Mouse (Mus musculus): ENCODE measurements around the gene Alx3. TPM values are rescaled to one million over a fixed set of nuclear protein-coding genes. Genes with fewer than 3 reads are reported as not detected.
"Not testable (repeated sequence)": the region's sequence is repeated elsewhere in the genome, so short reads cannot be mapped to it uniquely, and the experiment has no call there.

The Alx3 gene
- total RNA-seq, 2 experiments from 2014 or later, result not detected

- ATAC-seq (replicated peaks; ENCODE audit: low FRiP score, low TSS enrichment, poor library complexity, severe bottlenecking), result no peak
Measured at GRCm38 (mm10) chr3:107619911-107620310, 25.1 kb downstream of the Alx3 start.

GRCm38 (mm10) chr3:107621286-107622075 lies 26.6 kb downstream of the Alx3 start:
- no peak for ATAC-seq (replicated peaks; ENCODE audit: low FRiP score, low TSS enrichment, poor library complexity, severe bottlenecking)

GRCm38 (mm10) chr3:107622537-107622936 lies 27.7 kb downstream of the Alx3 start:
- no peak for ATAC-seq (replicated peaks; ENCODE audit: low FRiP score, low TSS enrichment, poor library complexity, severe bottlenecking)

- ATAC-seq (replicated peaks; ENCODE audit: low FRiP score, low TSS enrichment, poor library complexity, severe bottlenecking), result no peak
Measured at GRCm38 (mm10) chr3:107624424-107624823, 29.6 kb downstream of the Alx3 start.

- ATAC-seq (replicated peaks; ENCODE audit: low FRiP score, low TSS enrichment, poor library complexity, severe bottlenecking), result no peak
Measured at GRCm38 (mm10) chr3:107625536-107625935, 30.7 kb downstream of the Alx3 start.

- ATAC-seq (replicated peaks; ENCODE audit: low FRiP score, low TSS enrichment, poor library complexity, severe bottlenecking), result no peak
Measured at GRCm38 (mm10) chr3:107626751-107627150, 31.9 kb downstream of the Alx3 start.

- ATAC-seq (replicated peaks; ENCODE audit: low FRiP score, low TSS enrichment, poor library complexity, severe bottlenecking), result no peak
Measured at GRCm38 (mm10) chr3:107627641-107628040, 32.8 kb downstream of the Alx3 start.

GRCm38 (mm10) chr3:107628551-107628950 lies 33.7 kb downstream of the Alx3 start:
- ATAC-seq (replicated peaks; ENCODE audit: low FRiP score, low TSS enrichment, poor library complexity, severe bottlenecking), result no peak

GRCm38 (mm10) chr3:107629411-107629810 lies 34.6 kb downstream of the Alx3 start:
- ATAC-seq (replicated peaks; ENCODE audit: low FRiP score, low TSS enrichment, poor library complexity, severe bottlenecking), result no peak

GRCm38 (mm10) chr3:107630682-107631522 lies 36.1 kb downstream of the Alx3 start, which contains the start of gene Gm10961:
Gene Gm10961 (plus strand): TSS chr3:107631322.
- peak; percentile 39 for ATAC-seq (replicated peaks; ENCODE audit: low FRiP score, low TSS enrichment, poor library complexity, severe bottlenecking)

- peak; percentile 97 for ATAC-seq (replicated peaks; ENCODE audit: low FRiP score, low TSS enrichment, poor library complexity, severe bottlenecking)
Measured at GRCm38 (mm10) chr3:107631523-107631958, 36.7 kb downstream of the Alx3 start, which contains the start of gene Strip1. Gene Strip1 (minus strand): TSS chr3:107631694.

GRCm38 (mm10) chr3:107632786-107633185 lies 38.0 kb downstream of the Alx3 start:
- ATAC-seq (replicated peaks; ENCODE audit: low FRiP score, low TSS enrichment, poor library complexity, severe bottlenecking), result no peak

- ATAC-seq (replicated peaks; ENCODE audit: low FRiP score, low TSS enrichment, poor library complexity, severe bottlenecking), result no peak
Measured at GRCm38 (mm10) chr3:107633906-107634305, 39.1 kb downstream of the Alx3 start.

GRCm38 (mm10) chr3:107635836-107636235 lies 41.0 kb downstream of the Alx3 start:
- no peak for ATAC-seq (replicated peaks; ENCODE audit: low FRiP score, low TSS enrichment, poor library complexity, severe bottlenecking)

GRCm38 (mm10) chr3:107636236-107636635 lies 41.4 kb downstream of the Alx3 start:
- ATAC-seq (replicated peaks; ENCODE audit: low FRiP score, low TSS enrichment, poor library complexity, severe bottlenecking), result no peak

GRCm38 (mm10) chr3:107637606-107638172 lies 42.9 kb downstream of the Alx3 start:
- ATAC-seq (replicated peaks; ENCODE audit: low FRiP score, low TSS enrichment, poor library complexity, severe bottlenecking), result no peak

- no peak for ATAC-seq (replicated peaks; ENCODE audit: low FRiP score, low TSS enrichment, poor library complexity, severe bottlenecking)
Measured at GRCm38 (mm10) chr3:107646947-107647346, 52.1 kb downstream of the Alx3 start.

GRCm38 (mm10) chr3:107650276-107650675 lies 55.4 kb downstream of the Alx3 start:
- not testable (repeated sequence) for ATAC-seq (replicated peaks; ENCODE audit: low FRiP score, low TSS enrichment, poor library complexity, severe bottlenecking)

- no peak for ATAC-seq (replicated peaks; ENCODE audit: low FRiP score, low TSS enrichment, poor library complexity, severe bottlenecking)
Measured at GRCm38 (mm10) chr3:107652968-107653367, 58.1 kb downstream of the Alx3 start.

GRCm38 (mm10) chr3:107654861-107655260 lies 60.0 kb downstream of the Alx3 start:
- ATAC-seq (replicated peaks; ENCODE audit: low FRiP score, low TSS enrichment, poor library complexity, severe bottlenecking), result no peak

All from megakaryocyte-erythroid progenitor cell, adult 5-6 weeks (primary cell).